Mouse (Mus musculus): Measurements from ENCODE around the gene Oaz3.

DNA sequence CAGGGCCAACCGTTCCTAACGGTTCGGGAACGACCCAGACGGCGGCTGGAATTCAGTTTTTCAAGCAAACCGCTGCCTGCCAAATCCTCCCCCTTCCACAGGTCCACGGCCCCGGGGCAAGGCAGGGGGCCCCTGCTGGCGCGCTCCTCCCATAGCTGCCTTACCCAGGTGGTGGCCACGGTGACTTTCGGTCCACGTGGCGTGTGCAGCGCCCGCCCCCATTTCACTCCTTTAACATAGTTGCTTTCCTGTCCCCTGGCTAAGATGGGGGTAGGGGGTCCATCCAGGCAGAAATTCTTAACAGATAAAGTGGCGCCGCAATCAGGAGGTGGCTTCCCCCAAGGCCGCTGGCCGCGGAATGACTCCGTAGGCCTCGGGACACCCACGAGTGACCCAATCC lies 31.2 kb downstream of the Oaz3 start:
- no peak for TF ChIP-seq CTCF (IDR thresholded peaks at IDR 0.05; ENCODE audit: low read depth)
- no peak for TF ChIP-seq EP300 (optimal IDR thresholded peaks at IDR 0.05)

All from stomach, postnatal 0 days (tissue).